Mouse (Mus musculus) brain, embryonic 14.5 days (tissue): ENCODE measurements around the gene 4930544D05Rik.

Experiments
- CTCF ChIP-seq: fragments of 200-500 bp; IDR thresholded peaks from 2 replicates; pipeline ENCODE4 v1.5.1; 2012; ENCODE audit warnings: inconsistent platforms, mild to moderate bottlenecking, moderate library complexity, borderline replicate concordance; ENCODE audit not compliant: insufficient read depth, insufficient read length; ENCODE audit errors: extremely low read depth
- POLR2A ChIP-seq: fragments of 200-500 bp; IDR thresholded peaks from 2 replicates; pipeline ENCODE4 v1.6.1; 2012; ENCODE audit warnings: mild to moderate bottlenecking, inconsistent platforms, borderline replicate concordance; ENCODE audit not compliant: poor library complexity, insufficient read depth, insufficient read length, severe bottlenecking; ENCODE audit errors: extremely low read depth

DNA sequence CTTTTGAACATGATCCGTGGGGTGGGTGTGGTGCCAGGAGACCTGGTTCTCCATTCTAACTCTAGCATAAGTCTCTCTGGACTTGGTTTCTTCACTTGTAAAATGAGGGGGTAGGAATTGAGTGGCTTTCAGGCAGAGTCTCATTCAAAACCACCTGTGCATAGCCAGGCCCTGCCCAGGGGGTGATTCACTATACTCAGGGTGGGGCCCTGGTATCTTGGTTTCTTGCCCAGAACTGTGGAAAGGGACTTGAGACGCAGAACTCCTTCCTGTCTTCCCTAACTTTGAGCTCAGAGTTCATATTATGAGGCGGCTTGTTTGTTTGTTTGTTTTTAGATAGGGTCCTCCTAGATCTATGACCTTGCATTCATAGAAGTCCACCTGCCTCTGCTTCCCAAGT lies 38.4 kb upstream of the 4930544D05Rik start:
- TF ChIP-seq CTCF: no peak
- TF ChIP-seq POLR2A: no peak
